Mouse (Mus musculus) stomach, postnatal 0 days (tissue): ENCODE results near the gene Mrps9.
"Not testable (repeated sequence)": the region's sequence is repeated elsewhere in the genome, so short reads cannot be mapped to it uniquely, and the experiment has no call there.

Source experiments
- CTCF ChIP-seq: IDR thresholded peaks from 2 replicates; pipeline ENCODE4 v1.5.1; 2016; ENCODE audit warnings: antibody characterized with exemption, low read depth, mild to moderate bottlenecking, moderate library complexity
- EP300 ChIP-seq: optimal IDR thresholded peaks from 2 replicates; pipeline ENCODE3; 2016; ENCODE audit warnings: antibody characterized with exemption

GRCm38 (mm10) chr1:42883418-42883817, 32.4 kb downstream of the Mrps9 start:
- not testable (repeated sequence) for TF ChIP-seq CTCF, EP300
